Mouse (Mus musculus) kidney, adult 9 months (tissue): ENCODE data around the gene Lnp1.
"Not testable (repeated sequence)": the region's sequence is repeated elsewhere in the genome, so short reads cannot be mapped to it uniquely, and the experiment has no call there.

Source experiments
- DNase-seq: peaks from one replicate; pipeline ENCODE4 v3.0.0; 2022

Lnp1 gene

DNA sequence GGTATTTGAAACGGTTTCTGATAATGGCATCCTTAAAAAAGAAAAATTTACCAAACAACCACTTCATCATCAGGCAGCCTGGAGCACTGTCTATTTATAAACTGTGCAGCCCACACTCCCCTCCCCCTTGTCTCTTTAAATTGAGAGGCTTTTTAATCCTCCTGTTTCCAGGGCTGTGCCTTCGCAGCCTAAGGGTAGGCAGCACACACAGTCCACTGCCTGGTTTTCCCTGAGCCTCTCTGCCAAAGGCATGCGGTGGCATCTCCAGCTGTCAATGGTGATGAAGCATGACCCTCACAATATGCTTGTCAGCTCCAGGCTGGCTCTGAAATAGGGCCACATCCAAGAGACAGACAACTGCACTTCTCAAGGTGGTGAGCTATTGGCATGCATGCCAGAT is at the start of gene Lnp1:
TSS of gene Lnp1 (minus strand) at position 39 of the 400 bp plus-strand sequence.
- DNase-seq, result no peak

- DNase-seq, result peak; percentile 43
These were observed 46.8 kb upstream of the Lnp1 start for GRCm38 (mm10) chr16:56974646-56975045.

DNA sequence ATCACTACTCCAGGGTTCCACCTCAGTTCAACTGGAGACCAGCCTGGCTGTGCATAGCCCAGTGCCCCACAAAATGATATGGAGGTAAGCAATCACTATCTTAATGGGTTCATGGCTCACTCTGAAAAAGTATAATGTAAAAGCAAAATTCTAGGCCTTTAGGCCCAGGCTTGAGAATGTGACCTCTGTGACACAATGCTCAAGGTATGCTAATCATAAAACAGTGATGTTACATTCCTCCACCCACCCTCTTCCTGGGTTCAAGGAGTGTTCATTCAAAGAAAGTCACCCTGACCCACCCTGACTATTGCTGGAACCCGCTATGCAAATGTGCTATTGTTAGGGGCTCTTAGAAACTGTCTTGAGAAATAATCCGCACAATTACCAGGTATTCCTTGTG is 30.4 kb upstream of the Lnp1 start:
- DNase-seq, result not testable (repeated sequence)

DNA sequence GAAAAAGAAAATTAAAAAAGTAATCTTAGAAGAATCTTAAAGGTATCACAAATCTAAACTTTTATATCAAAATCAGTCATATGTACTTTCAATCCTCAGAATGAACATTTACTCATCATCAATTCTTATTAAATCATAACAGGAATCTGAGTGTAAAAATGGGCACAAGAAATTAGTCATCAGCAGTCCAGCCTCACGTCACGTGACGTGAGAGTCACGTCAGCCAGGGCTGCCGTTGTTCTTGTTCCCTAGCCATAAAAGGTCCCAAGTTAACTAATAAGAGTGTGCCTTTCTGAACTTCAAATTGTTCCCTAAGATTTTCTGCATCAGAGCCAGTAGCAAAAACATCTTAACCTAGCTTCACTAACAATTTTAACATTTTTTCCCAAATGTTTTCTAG is 21.2 kb upstream of the Lnp1 start:
- no peak for DNase-seq

DNA sequence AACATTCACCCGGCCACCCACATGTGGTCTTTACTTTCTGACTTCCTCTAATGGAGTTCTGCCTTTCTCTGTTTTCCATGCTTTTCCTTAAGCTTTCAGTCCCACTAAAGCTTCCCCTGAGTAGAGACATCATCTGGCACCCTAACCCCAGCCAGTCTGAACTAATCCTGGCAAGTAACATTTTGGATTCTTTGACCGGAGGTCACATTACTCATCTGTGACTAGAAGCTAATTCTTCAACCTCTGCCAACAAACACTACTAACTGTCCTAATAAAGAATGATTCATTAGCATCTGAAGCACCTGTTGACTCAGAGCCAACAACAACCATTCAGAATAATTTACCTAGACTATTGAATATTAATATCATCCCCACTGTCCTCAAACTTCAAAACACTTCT is 14.5 kb upstream of the Lnp1 start:
- DNase-seq, result peak; percentile 25

DNA sequence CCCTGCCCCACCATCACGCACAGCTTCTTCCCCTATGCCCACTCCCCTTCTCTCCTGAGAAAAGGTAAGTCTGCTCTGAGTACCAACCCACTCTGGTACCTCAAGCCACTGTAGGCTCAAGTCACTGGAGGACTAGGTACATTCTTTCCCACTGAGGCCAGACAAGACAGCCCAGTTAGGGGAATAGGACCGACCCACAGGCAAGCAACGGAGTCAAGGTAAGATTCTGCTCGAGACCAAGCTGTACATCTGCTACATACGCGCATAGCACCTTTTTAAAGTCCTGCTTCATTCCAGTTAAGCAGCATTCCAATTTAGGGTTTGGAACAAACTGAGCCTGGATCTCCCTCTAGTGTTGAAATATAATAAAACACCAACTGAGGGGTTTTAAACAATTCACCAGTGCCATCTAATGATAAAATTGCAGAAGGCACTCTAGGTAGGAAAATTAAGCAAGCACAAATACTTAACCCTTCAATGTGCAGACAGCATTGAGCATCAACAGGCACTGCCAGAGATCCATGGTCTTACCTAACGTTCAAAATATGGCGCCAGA is 7.7 kb downstream of the Lnp1 start:
- DNase-seq, result peak; percentile 57

DNA sequence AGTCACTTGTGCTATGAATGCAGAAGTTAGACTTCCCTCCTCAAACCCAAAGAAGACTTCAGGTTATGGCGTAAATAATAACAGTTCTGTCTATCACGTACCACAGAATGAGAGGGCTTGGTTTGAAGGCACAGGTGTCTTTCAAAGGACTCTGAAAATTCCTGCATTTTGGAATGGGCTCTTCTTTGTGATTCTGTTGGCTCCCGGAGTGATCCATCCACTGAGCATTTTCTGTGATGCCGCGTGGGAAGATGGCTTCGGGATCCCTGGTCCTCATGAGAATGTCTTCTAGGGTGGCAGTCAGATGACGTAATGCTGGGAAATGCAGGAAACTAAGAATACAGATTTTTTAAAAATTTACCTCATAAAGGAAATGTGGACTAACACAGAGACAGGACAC is 10.6 kb downstream of the Lnp1 start:
- no peak for DNase-seq

GRCm38 (mm10) chr16:56908986-56909385 is 18.9 kb downstream of the Lnp1 start:
- DNase-seq, result no peak

DNA sequence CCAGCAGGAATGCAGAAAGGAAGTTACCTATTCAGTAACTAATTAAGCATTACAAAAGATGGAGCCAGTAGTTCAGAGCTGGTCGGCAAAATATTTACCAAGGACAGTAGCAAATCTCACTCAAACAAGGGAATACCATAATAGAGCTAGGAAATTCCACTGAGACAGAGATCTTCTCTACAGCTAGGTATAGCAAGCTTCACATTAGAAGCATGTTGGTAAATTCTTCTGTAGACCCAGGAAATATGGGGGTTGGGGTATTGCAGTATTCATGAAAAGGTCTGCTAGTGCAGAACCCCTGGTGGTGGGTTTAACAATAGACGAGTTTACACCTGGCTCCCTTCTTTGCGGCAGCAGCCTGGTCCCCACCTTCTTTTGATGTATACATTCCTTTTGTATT is 25.7 kb downstream of the Lnp1 start:
- peak; percentile 24 for DNase-seq

DNA sequence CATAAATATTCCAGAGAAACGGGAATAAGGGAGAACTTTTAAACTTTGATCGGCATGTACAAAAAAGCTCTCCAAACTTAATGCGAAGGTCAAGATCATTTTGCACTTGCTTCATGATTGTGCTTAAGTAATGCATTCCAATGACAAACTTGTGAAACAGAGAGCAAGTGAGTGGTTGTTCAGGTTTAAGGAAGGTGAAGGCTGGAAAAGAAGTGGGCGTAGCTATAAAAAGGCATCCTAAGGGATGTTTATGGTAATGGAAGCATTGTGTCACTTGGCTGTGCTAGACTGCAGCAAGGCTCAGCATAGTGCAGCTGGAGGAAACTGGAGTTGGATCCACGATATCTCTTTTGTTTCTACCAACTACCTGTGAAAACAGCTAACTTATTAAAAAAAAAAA is 36.3 kb downstream of the Lnp1 start:
- DNase-seq, result no peak

GRCm38 (mm10) chr16:56886616-56887116 is 41.2 kb downstream of the Lnp1 start:
- no peak for DNase-seq

DNA sequence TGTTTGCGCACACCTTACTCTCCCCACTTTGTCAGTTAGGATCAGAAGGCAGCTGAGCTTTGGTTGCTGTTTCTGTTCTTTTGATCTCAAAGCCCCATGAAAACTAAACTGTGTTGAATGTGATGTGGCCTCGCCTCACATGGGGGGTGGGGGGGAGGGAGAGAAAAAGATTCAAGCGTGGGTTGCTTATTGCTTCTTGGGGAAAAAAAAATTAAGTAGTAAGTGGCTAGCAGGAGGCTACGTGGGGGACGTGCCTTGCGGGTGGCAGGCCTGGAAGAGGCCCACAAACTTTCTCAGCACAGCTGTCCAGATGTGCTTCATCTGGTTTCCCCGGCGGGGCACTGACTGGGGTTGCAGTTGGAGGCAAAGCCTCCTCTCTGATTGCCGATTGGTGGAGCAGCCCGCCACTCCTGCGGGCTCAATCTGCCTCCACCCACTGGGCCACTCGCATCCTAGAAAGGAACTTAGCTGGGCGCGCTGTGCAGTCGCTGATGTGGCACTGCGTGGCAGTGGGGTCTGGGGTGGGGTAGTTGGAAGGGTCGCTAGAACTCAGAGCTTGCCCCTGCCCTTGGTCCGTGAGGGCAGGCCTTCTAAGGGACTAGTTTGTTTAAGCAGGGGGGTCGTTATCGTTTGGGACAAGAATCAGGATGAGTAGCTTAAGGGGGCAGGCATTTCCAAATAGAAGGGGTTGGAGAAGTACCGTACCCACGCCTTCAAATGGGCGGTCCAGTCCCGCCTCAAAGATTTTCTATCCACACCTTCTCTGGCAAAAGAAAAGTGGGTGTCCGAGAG is 41.8 kb downstream of the Lnp1 start, which contains the start of gene Tmem45a:
TSS of gene Tmem45a (minus strand) at position 343 of the 792 bp plus-strand sequence.
- DNase-seq, result peak; percentile 54

GRCm38 (mm10) chr16:56884811-56885210 is 43.0 kb downstream of the Lnp1 start:
- DNase-seq, result no peak

GRCm38 (mm10) chr16:56873410-56873809 is 54.5 kb downstream of the Lnp1 start:
- DNase-seq, result no peak

DNA sequence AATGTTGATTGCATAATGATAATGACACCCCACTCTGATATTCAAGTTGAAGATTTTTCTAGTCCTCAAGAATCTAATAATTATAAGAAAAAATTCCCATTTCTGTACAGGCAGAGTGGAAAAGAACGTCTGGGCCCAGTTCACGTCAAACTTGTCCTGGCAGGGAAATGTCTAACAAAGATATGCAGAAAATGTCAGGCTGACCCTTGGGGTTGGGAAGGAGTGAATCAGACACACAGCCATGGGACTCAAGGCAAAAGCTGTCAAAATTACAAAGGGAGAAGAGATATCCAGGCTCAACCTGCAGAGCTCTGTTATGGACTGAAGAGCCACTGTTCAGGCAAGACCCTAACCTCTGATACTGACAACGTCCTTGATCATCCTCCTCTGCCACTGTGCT is 57.4 kb downstream of the Lnp1 start:
- no peak for DNase-seq

- no peak for DNase-seq
These were observed 59.5 kb downstream of the Lnp1 start for GRCm38 (mm10) chr16:56868361-56868760.

GRCm38 (mm10) chr16:56867591-56867990 is 60.3 kb downstream of the Lnp1 start:
- DNase-seq, result no peak
